Mouse (Mus musculus): ENCODE results near the gene Snd1. TPM values are rescaled to one million over a fixed set of nuclear protein-coding genes. Genes with fewer than 3 reads are reported as not detected.

The Snd1 gene
- polyA plus RNA-seq, 1 experiment from 2014 or later: 127 TPM

- Histone ChIP-seq H3K9ac (ENCODE audit: low read depth, low read length) (no peak overlapping the region), H3K36me3 (ENCODE audit: control insufficient read depth, insufficient read depth, low read length) (0 out of 2 replicates have a peak, but pooled peaks cover 4% of the 10 kb centered on the region), H3K27ac (ENCODE audit: low read length) (no peak overlapping the region), H3K4me3 (ENCODE audit: low read length) (no peak overlapping the region), H3K4me1 (ENCODE audit: control insufficient read depth, insufficient read depth, low read length) (peaks cover 15% of the 10 kb centered on the region), H3K27me3 (replicated peaks; ENCODE audit: control insufficient read depth, insufficient read depth, low read length) (no peaks in the 10 kb centered on the region), H3K9me3 (ENCODE audit: control insufficient read depth, low read length) (no peaks in the 10 kb centered on the region), H3K4me2 (ENCODE audit: low read depth, low read length) (no peak overlapping the region)
- peak; percentile 47; the same call in 1 of the 2 replicates for ATAC-seq
- whole genome bisulfite sequencing: 55% methylated on average over 12 of the region's 12 CpGs
Measured at GRCm38 (mm10) chr6:28706976-28707592, 232.1 kb downstream of the Snd1 start.

- ATAC-seq: no peak
- Histone ChIP-seq H3K9me3 (ENCODE audit: control insufficient read depth, low read length) (no peaks in the 10 kb centered on the region), H3K36me3 (ENCODE audit: control insufficient read depth, insufficient read depth, low read length) (0 out of 2 replicates have a peak, but pooled peaks cover 4% of the 10 kb centered on the region), H3K4me1 (ENCODE audit: control insufficient read depth, insufficient read depth, low read length) (peaks cover 10% of the 10 kb centered on the region), H3K9ac (ENCODE audit: low read depth, low read length) (no peak overlapping the region), H3K27me3 (replicated peaks; ENCODE audit: control insufficient read depth, insufficient read depth, low read length) (no peaks in the 10 kb centered on the region), H3K4me2 (ENCODE audit: low read depth, low read length) (no peak overlapping the region), H3K27ac (ENCODE audit: low read length) (no peak overlapping the region), H3K4me3 (ENCODE audit: low read length) (no peak overlapping the region)
- WGBS: 19% methylated on average over 2 of the region's 2 CpGs
Measured at GRCm38 (mm10) chr6:28710035-28710434, 235.1 kb downstream of the Snd1 start.

GRCm38 (mm10) chr6:28717203-28717844, 242.4 kb downstream of the Snd1 start:
- Histone ChIP-seq H3K27ac (ENCODE audit: low read length) (no peak overlapping the region), H3K36me3 (ENCODE audit: control insufficient read depth, insufficient read depth, low read length) (no peaks in the 10 kb centered on the region), H3K27me3 (replicated peaks; ENCODE audit: control insufficient read depth, insufficient read depth, low read length) (no peaks in the 10 kb centered on the region), H3K9me3 (ENCODE audit: control insufficient read depth, low read length) (no peaks in the 10 kb centered on the region), H3K4me1 (ENCODE audit: control insufficient read depth, insufficient read depth, low read length) (0 out of 2 replicates have a peak, but pooled peaks cover 4% of the 10 kb centered on the region), H3K9ac (ENCODE audit: low read depth, low read length) (no peak overlapping the region), H3K4me3 (ENCODE audit: low read length) (no peak overlapping the region), H3K4me2 (ENCODE audit: low read depth, low read length) (no peak overlapping the region)
- peak; percentile 70 for ATAC-seq
- 54% methylated on average over 7 of the region's 7 CpGs for WGBS

GRCm38 (mm10) chr6:28717845-28718237, 242.9 kb downstream of the Snd1 start:
- Histone ChIP-seq H3K9me3 (ENCODE audit: control insufficient read depth, low read length) (no peaks in the 10 kb centered on the region), H3K4me3 (ENCODE audit: low read length) (no peak overlapping the region), H3K36me3 (ENCODE audit: control insufficient read depth, insufficient read depth, low read length) (no peaks in the 10 kb centered on the region), H3K9ac (ENCODE audit: low read depth, low read length) (no peak overlapping the region), H3K27ac (ENCODE audit: low read length) (no peak overlapping the region), H3K4me1 (ENCODE audit: control insufficient read depth, insufficient read depth, low read length) (0 out of 2 replicates have a peak, but pooled peaks cover 4% of the 10 kb centered on the region), H3K4me2 (ENCODE audit: low read depth, low read length) (no peak overlapping the region), H3K27me3 (replicated peaks; ENCODE audit: control insufficient read depth, insufficient read depth, low read length) (no peaks in the 10 kb centered on the region)
- 40% methylated on average over 4 of the region's 4 CpGs for WGBS
- ATAC-seq: no peak; the same call in 1 of the 2 replicates

- H3K9ac ChIP-seq (ENCODE audit: low read depth, low read length): no peak overlapping the region
- no peak overlapping the region for H3K27ac ChIP-seq (ENCODE audit: low read length)
- no peak overlapping the region for H3K4me2 ChIP-seq (ENCODE audit: low read depth, low read length)
- H3K4me1 ChIP-seq (ENCODE audit: control insufficient read depth, insufficient read depth, low read length): 0 out of 2 replicates have a peak, but pooled peaks cover 4% of the 10 kb centered on the region
- H3K36me3 ChIP-seq (ENCODE audit: control insufficient read depth, insufficient read depth, low read length): no peaks in the 10 kb centered on the region
- no peaks in the 10 kb centered on the region for H3K9me3 ChIP-seq (ENCODE audit: control insufficient read depth, low read length)
- no peak for ATAC-seq
- 74% methylated on average over 9 of the region's 9 CpGs for WGBS
- H3K27me3 ChIP-seq (replicated peaks; ENCODE audit: control insufficient read depth, insufficient read depth, low read length): no peaks in the 10 kb centered on the region
- no peak overlapping the region for H3K4me3 ChIP-seq (ENCODE audit: low read length)
Measured at GRCm38 (mm10) chr6:28720391-28721171, 245.6 kb downstream of the Snd1 start.

GRCm38 (mm10) chr6:28723059-28723458, 248.1 kb downstream of the Snd1 start:
- ATAC-seq: no peak

GRCm38 (mm10) chr6:28724776-28725175, 249.8 kb downstream of the Snd1 start:
- H3K4me3 ChIP-seq (ENCODE audit: low read length): no peak overlapping the region
- no peaks in the 10 kb centered on the region for H3K36me3 ChIP-seq (ENCODE audit: control insufficient read depth, insufficient read depth, low read length)
- H3K4me2 ChIP-seq (ENCODE audit: low read depth, low read length): no peak overlapping the region
- no peaks in the 10 kb centered on the region for H3K9me3 ChIP-seq (ENCODE audit: control insufficient read depth, low read length)
- WGBS: 83% methylated on average over 5 of the region's 5 CpGs
- no peak overlapping the region for H3K9ac ChIP-seq (ENCODE audit: low read depth, low read length)
- H3K27ac ChIP-seq (ENCODE audit: low read length): no peak overlapping the region
- no peak for ATAC-seq
- no peaks in the 10 kb centered on the region for H3K27me3 ChIP-seq (replicated peaks; ENCODE audit: control insufficient read depth, insufficient read depth, low read length)
- no peaks in the 10 kb centered on the region for H3K4me1 ChIP-seq (ENCODE audit: control insufficient read depth, insufficient read depth, low read length)

More at GRCm38 (mm10) chr6:28723059-28723458, 248.1 kb downstream of the Snd1 start:
- no peaks in the 10 kb centered on the region for H3K9me3 ChIP-seq (ENCODE audit: control insufficient read depth, low read length)
- H3K4me1 ChIP-seq (ENCODE audit: control insufficient read depth, insufficient read depth, low read length): no peaks in the 10 kb centered on the region
- H3K36me3 ChIP-seq (ENCODE audit: control insufficient read depth, insufficient read depth, low read length): no peaks in the 10 kb centered on the region
- no peaks in the 10 kb centered on the region for H3K27me3 ChIP-seq (replicated peaks; ENCODE audit: control insufficient read depth, insufficient read depth, low read length)
- H3K4me2 ChIP-seq (ENCODE audit: low read depth, low read length): no peak overlapping the region
- no peak overlapping the region for H3K27ac ChIP-seq (ENCODE audit: low read length)
- H3K9ac ChIP-seq (ENCODE audit: low read depth, low read length): no peak overlapping the region
- H3K4me3 ChIP-seq (ENCODE audit: low read length): no peak overlapping the region
- 35% methylated on average over 2 of the region's 2 CpGs for WGBS

- no peak overlapping the region for H3K9ac ChIP-seq (ENCODE audit: low read depth, low read length)
- 0 out of 2 replicates have a peak, but pooled peaks cover 3% of the 10 kb centered on the region for H3K4me1 ChIP-seq (ENCODE audit: control insufficient read depth, insufficient read depth, low read length)
- WGBS: 30% methylated on average over 3 of the region's 3 CpGs
- H3K36me3 ChIP-seq (ENCODE audit: control insufficient read depth, insufficient read depth, low read length): no peaks in the 10 kb centered on the region
- no peak for ATAC-seq
- H3K27me3 ChIP-seq (replicated peaks; ENCODE audit: control insufficient read depth, insufficient read depth, low read length): no peaks in the 10 kb centered on the region
- no peak overlapping the region for H3K4me2 ChIP-seq (ENCODE audit: low read depth, low read length)
- no peak overlapping the region for H3K27ac ChIP-seq (ENCODE audit: low read length)
- no peak overlapping the region for H3K4me3 ChIP-seq (ENCODE audit: low read length)
- no peaks in the 10 kb centered on the region for H3K9me3 ChIP-seq (ENCODE audit: control insufficient read depth, low read length)
Measured at GRCm38 (mm10) chr6:28729236-28729635, 254.3 kb downstream of the Snd1 start.

GRCm38 (mm10) chr6:28729649-28730048, 254.7 kb downstream of the Snd1 start:
- no peak overlapping the region for H3K4me3 ChIP-seq (ENCODE audit: low read length)
- no peak overlapping the region for H3K9ac ChIP-seq (ENCODE audit: low read depth, low read length)
- H3K4me1 ChIP-seq (ENCODE audit: control insufficient read depth, insufficient read depth, low read length): 0 out of 2 replicates have a peak, but pooled peaks cover 3% of the 10 kb centered on the region
- H3K4me2 ChIP-seq (ENCODE audit: low read depth, low read length): no peak overlapping the region
- no peaks in the 10 kb centered on the region for H3K27me3 ChIP-seq (replicated peaks; ENCODE audit: control insufficient read depth, insufficient read depth, low read length)
- H3K27ac ChIP-seq (ENCODE audit: low read length): no peak overlapping the region
- H3K9me3 ChIP-seq (ENCODE audit: control insufficient read depth, low read length): no peaks in the 10 kb centered on the region
- no peaks in the 10 kb centered on the region for H3K36me3 ChIP-seq (ENCODE audit: control insufficient read depth, insufficient read depth, low read length)
- WGBS: 42% methylated on average over 2 of the region's 2 CpGs
- ATAC-seq: no peak
